Mouse (Mus musculus) liver, embryonic 11.5 days (tissue): ENCODE measurements around the gene Sgip1. TPM values are rescaled to one million over a fixed set of nuclear protein-coding genes. Genes with fewer than 3 reads are reported as not detected.
A peak's percentile ranks its signal among the peaks of the same experiment; 100 is the strongest.

ENCODE experiments used
- ATAC-seq: fragments of 200-750 bp; cut with Nextera tagmentation; replicated peaks from 2 replicates; pipeline ENCODE4 v1.8.0; 2017; ENCODE audit warnings: moderate number of reproducible peaks, mild to moderate bottlenecking, moderate TSS enrichment, moderate library complexity; ENCODE audit not compliant: low FRiP score
- DNase-seq: peaks from one replicate; pipeline ENCODE4 v3.0.0-alpha.2; 2017; ENCODE audit warnings: low spot score
- H3K27ac ChIP-seq: fragments of 300-500 bp; sonication (generic); 2 replicates; pipeline ENCODE4 v1.5.1; 2014; ENCODE audit warnings: mild to moderate bottlenecking, low read depth, low read length, control low read depth
- H3K27me3 ChIP-seq: fragments of 300-500 bp; sonication (generic); replicated peaks from 2 replicates; pipeline ENCODE4 v1.6.1; 2014; ENCODE audit warnings: low read length, mixed read lengths; ENCODE audit not compliant: control insufficient read depth, insufficient read depth
- H3K36me3 ChIP-seq: fragments of 300-500 bp; sonication (generic); 2 replicates; pipeline ENCODE4 v1.6.1; 2014; ENCODE audit warnings: mild to moderate bottlenecking, low read length, moderate library complexity, mixed read lengths; ENCODE audit not compliant: control insufficient read depth, insufficient read depth
- H3K4me1 ChIP-seq: fragments of 300-500 bp; sonication (generic); replicated peaks from 2 replicates; pipeline ENCODE4 v1.6.1; 2014; ENCODE audit warnings: low read length, mixed read lengths; ENCODE audit not compliant: control insufficient read depth, insufficient read depth
- H3K4me2 ChIP-seq: fragments of 300-500 bp; sonication (generic); 2 replicates; pipeline ENCODE4 v1.6.1; 2014; ENCODE audit warnings: mild to moderate bottlenecking, control low read depth, moderate library complexity
- H3K4me3 ChIP-seq: fragments of 300-500 bp; sonication (generic); 2 replicates; pipeline ENCODE4 v1.5.1; 2014; ENCODE audit warnings: low read depth, low read length, control low read depth
- H3K9ac ChIP-seq: fragments of 300-500 bp; sonication (generic); 2 replicates; pipeline ENCODE4 v1.6.1; 2014; ENCODE audit warnings: low read depth, low read length, control low read depth
- H3K9me3 ChIP-seq: fragments of 300-500 bp; sonication (generic); 2 replicates; pipeline ENCODE4 v1.6.1; 2016; ENCODE audit warnings: low read length, inconsistent platforms, mixed read lengths; ENCODE audit not compliant: control insufficient read depth
- WGBS: fragments of 180-500 bp; shearing (Covaris S2); extraction: QIAGEN DNeasy Blood & Tissue Kit; methylation state at CpG from one replicate; pipeline ENCODE4 v1.1.7; 2014; 5-methylcytosine and 5-hydroxymethylcytosine counted together
- polyA plus RNA-seq: library from polyadenylated mRNA; unstranded; fragments of >200 nt; fragmentation: Nextera tagmentation; extraction: Ambion mirVana; gene quantifications from 2 replicates; pipeline ENCODE4 v1.2.1, GENCODE M21; 2014

Sgip1 gene
- polyA plus RNA-seq, 1 experiment from 2014 or later = 1.9 TPM

- Histone ChIP-seq H3K4me2 (no peak overlapping the region), H3K9ac (no peak overlapping the region), H3K4me1 (no peaks in the 10 kb centered on the region), H3K9me3 (no peaks in the 10 kb centered on the region), H3K36me3 (no peaks in the 10 kb centered on the region), H3K27me3 (no peaks in the 10 kb centered on the region), H3K4me3 (no peak overlapping the region), H3K27ac (no peak overlapping the region)
- ATAC-seq (no peak), DNase-seq (no peak)
- 43% methylated on average over 8 of the region's 8 CpGs for WGBS
These were observed 51.1 kb downstream of the Sgip1 start for GRCm38 (mm10) chr4:102792100-102792790.

GRCm38 (mm10) chr4:102801471-102801870 lies 60.4 kb downstream of the Sgip1 start:
- ATAC-seq (no peak), DNase-seq (no peak)
- H3K9ac ChIP-seq = no peak overlapping the region
- H3K4me2 ChIP-seq = no peak overlapping the region
- no peaks in the 10 kb centered on the region for H3K4me1 ChIP-seq
- no peaks in the 10 kb centered on the region for H3K9me3 ChIP-seq
- WGBS = 79% methylated on average over 1 of the region's 1 CpGs
- no peaks in the 10 kb centered on the region for H3K36me3 ChIP-seq
- no peak overlapping the region for H3K4me3 ChIP-seq
- H3K27me3 ChIP-seq = no peaks in the 10 kb centered on the region
- H3K27ac ChIP-seq = no peak overlapping the region

GRCm38 (mm10) chr4:102801936-102802335 lies 60.8 kb downstream of the Sgip1 start:
- no peaks in the 10 kb centered on the region for H3K36me3 ChIP-seq
- no peaks in the 10 kb centered on the region for H3K4me1 ChIP-seq
- no peak for DNase-seq
- H3K27me3 ChIP-seq = no peaks in the 10 kb centered on the region
- no peak overlapping the region for H3K27ac ChIP-seq
- H3K4me2 ChIP-seq = no peak overlapping the region
- H3K4me3 ChIP-seq = no peak overlapping the region
- whole genome bisulfite sequencing = 91% methylated on average over 4 of the region's 4 CpGs
- no peaks in the 10 kb centered on the region for H3K9me3 ChIP-seq
- ATAC-seq = no peak
- H3K9ac ChIP-seq = no peak overlapping the region

GRCm38 (mm10) chr4:102804611-102805010 lies 63.5 kb downstream of the Sgip1 start:
- WGBS = 75% methylated on average over 5 of the region's 5 CpGs
- no peak overlapping the region for H3K4me3 ChIP-seq
- ATAC-seq (no peak), DNase-seq (no peak)
- H3K36me3 ChIP-seq = no peaks in the 10 kb centered on the region
- no peaks in the 10 kb centered on the region for H3K4me1 ChIP-seq
- H3K9ac ChIP-seq = no peak overlapping the region
- no peaks in the 10 kb centered on the region for H3K27me3 ChIP-seq
- no peaks in the 10 kb centered on the region for H3K9me3 ChIP-seq
- no peak overlapping the region for H3K27ac ChIP-seq
- H3K4me2 ChIP-seq = no peak overlapping the region

GRCm38 (mm10) chr4:102806987-102807386 lies 65.9 kb downstream of the Sgip1 start:
- no peaks in the 10 kb centered on the region for H3K4me1 ChIP-seq
- WGBS = 80% methylated on average over 3 of the region's 3 CpGs
- H3K36me3 ChIP-seq = no peaks in the 10 kb centered on the region
- DNase-seq (no peak), ATAC-seq (no peak)
- H3K27ac ChIP-seq = no peak overlapping the region
- H3K9ac ChIP-seq = no peak overlapping the region
- H3K4me2 ChIP-seq = no peak overlapping the region
- H3K9me3 ChIP-seq = no peaks in the 10 kb centered on the region
- no peaks in the 10 kb centered on the region for H3K27me3 ChIP-seq
- no peak overlapping the region for H3K4me3 ChIP-seq

- no peak overlapping the region for H3K9ac ChIP-seq
- H3K4me3 ChIP-seq = no peak overlapping the region
- H3K9me3 ChIP-seq = no peaks in the 10 kb centered on the region
- H3K4me1 ChIP-seq = no peaks in the 10 kb centered on the region
- no peak overlapping the region for H3K4me2 ChIP-seq
- ATAC-seq = no peak
- no peak for DNase-seq
- H3K36me3 ChIP-seq = no peaks in the 10 kb centered on the region
- no peak overlapping the region for H3K27ac ChIP-seq
- no peaks in the 10 kb centered on the region for H3K27me3 ChIP-seq
These were observed 67.2 kb downstream of the Sgip1 start for GRCm38 (mm10) chr4:102808258-102808657.

GRCm38 (mm10) chr4:102809296-102809695 lies 68.2 kb downstream of the Sgip1 start:
- Histone ChIP-seq H3K4me2 (no peak overlapping the region), H3K4me3 (no peak overlapping the region), H3K9me3 (no peaks in the 10 kb centered on the region), H3K9ac (no peak overlapping the region), H3K4me1 (no peaks in the 10 kb centered on the region), H3K27ac (no peak overlapping the region), H3K36me3 (no peaks in the 10 kb centered on the region), H3K27me3 (no peaks in the 10 kb centered on the region)
- DNase-seq (no peak), ATAC-seq (no peak)
- 71% methylated on average over 4 of the region's 4 CpGs for WGBS

GRCm38 (mm10) chr4:102810277-102810676 lies 69.2 kb downstream of the Sgip1 start:
- Histone ChIP-seq H3K27ac (no peak overlapping the region), H3K4me3 (no peak overlapping the region), H3K27me3 (no peaks in the 10 kb centered on the region), H3K36me3 (no peaks in the 10 kb centered on the region), H3K9ac (no peak overlapping the region), H3K9me3 (no peaks in the 10 kb centered on the region), H3K4me1 (no peaks in the 10 kb centered on the region), H3K4me2 (no peak overlapping the region)
- whole genome bisulfite sequencing = 83% methylated on average over 1 of the region's 1 CpGs
- no peak for ATAC-seq
- DNase-seq = no peak

- DNase-seq (no peak), ATAC-seq (peak; percentile 63)
- Histone ChIP-seq H3K9me3 (no peaks in the 10 kb centered on the region), H3K27ac (no peak overlapping the region), H3K4me2 (no peak overlapping the region), H3K4me3 (no peak overlapping the region), H3K4me1 (no peaks in the 10 kb centered on the region), H3K36me3 (no peaks in the 10 kb centered on the region), H3K9ac (no peak overlapping the region), H3K27me3 (no peaks in the 10 kb centered on the region)
- WGBS = 52% methylated on average over 9 of the region's 9 CpGs
These were observed 70.1 kb downstream of the Sgip1 start for GRCm38 (mm10) chr4:102811007-102811805.
